Mouse (Mus musculus) olfactory bulb, adult 2 months (tissue): ENCODE results near the gene Slc8b1. TPM values are rescaled to one million over a fixed set of nuclear protein-coding genes. Genes with fewer than 3 reads are reported as not detected.

ENCODE experiments used
- H3K27ac ChIP-seq: fragments of 200-500 bp; 2 replicates; pipeline ENCODE4 v1.5.1; 2012; ENCODE audit warnings: low read depth, low read length; ENCODE audit not compliant: insufficient read depth
- H3K4me1 ChIP-seq: fragments of 200-500 bp; 2 replicates; pipeline ENCODE4 v1.6.1; 2012; ENCODE audit warnings: low read length; ENCODE audit not compliant: control insufficient read depth, insufficient read depth
- H3K4me3 ChIP-seq: fragments of 200-500 bp; 2 replicates; pipeline ENCODE4 v1.5.1; 2012; ENCODE audit warnings: mild to moderate bottlenecking, low read depth, low read length, moderate library complexity; ENCODE audit not compliant: insufficient read depth
- CTCF ChIP-seq: fragments of 200-500 bp; IDR thresholded peaks from 2 replicates; pipeline ENCODE4 v1.5.1; 2012; ENCODE audit warnings: low read depth, mild to moderate bottlenecking, low read length, moderate library complexity; ENCODE audit not compliant: insufficient read depth
- POLR2A ChIP-seq: fragments of 200-500 bp; IDR thresholded peaks from 2 replicates; pipeline ENCODE4 v1.6.1; 2012; ENCODE audit warnings: mild to moderate bottlenecking, low read depth, low read length, moderate library complexity; ENCODE audit not compliant: insufficient read depth
- WGBS: fragments of 180-500 bp; shearing (Covaris S2); methylation state at CpG from one replicate; pipeline ENCODE4 v1.1.7; 2018; 5-methylcytosine and 5-hydroxymethylcytosine counted together
- polyA plus RNA-seq: library from polyadenylated mRNA; stranded (reverse); fragments of >200 nt; gene quantifications from 2 replicates; pipeline ENCODE4 v1.2.4, GENCODE M21; 2012; ENCODE audit warnings: low replicate concordance; ENCODE audit not compliant: missing spikeins, insufficient read depth, insufficient read length

Gene Slc8b1
- polyA plus RNA-seq, 1 experiment: not detected

GRCm38 (mm10) chr5:120558762-120559161, 47.8 kb downstream of the Slc8b1 start:
- H3K27ac ChIP-seq: no peak overlapping the region
- peaks cover 35% of the 10 kb centered on the region for H3K4me1 ChIP-seq
- TF ChIP-seq POLR2A: no peak
- TF ChIP-seq CTCF: no peak
- H3K4me3 ChIP-seq: no peak overlapping the region
- WGBS: 70% methylated on average over 14 of the region's 14 CpGs

DNA sequence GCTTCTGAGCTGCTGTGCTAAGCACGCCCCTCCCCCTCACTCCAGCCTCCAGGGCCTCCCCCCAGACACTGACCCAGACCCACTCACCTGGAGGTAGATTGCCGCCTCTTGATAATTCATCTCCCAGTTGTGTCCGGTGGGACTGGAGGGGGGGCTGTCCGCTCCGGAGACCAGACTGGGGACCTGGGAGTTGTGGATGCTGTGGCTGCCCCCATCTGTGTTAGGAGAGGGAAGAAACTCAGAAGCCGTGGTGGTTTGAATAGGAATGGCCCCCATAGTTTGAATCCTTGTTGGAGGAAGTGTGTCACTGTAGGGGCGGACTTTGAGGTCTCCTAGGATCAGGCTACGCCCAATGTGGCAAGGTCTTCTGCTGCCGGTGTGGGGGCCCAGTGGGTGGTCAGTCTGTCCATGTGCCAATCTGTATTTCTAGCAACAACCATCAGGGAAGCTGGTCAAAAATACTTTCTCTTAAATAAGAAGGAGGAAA, 49.2 kb downstream of the Slc8b1 start:
- Histone ChIP-seq H3K27ac (no peak overlapping the region; the same call in 1 of the 2 replicates), H3K4me1 (peaks cover 43% of the 10 kb centered on the region), H3K4me3 (no peak overlapping the region)
- TF ChIP-seq POLR2A (no peak), CTCF (no peak)
- 73% methylated on average over 9 of the region's 9 CpGs for WGBS

DNA sequence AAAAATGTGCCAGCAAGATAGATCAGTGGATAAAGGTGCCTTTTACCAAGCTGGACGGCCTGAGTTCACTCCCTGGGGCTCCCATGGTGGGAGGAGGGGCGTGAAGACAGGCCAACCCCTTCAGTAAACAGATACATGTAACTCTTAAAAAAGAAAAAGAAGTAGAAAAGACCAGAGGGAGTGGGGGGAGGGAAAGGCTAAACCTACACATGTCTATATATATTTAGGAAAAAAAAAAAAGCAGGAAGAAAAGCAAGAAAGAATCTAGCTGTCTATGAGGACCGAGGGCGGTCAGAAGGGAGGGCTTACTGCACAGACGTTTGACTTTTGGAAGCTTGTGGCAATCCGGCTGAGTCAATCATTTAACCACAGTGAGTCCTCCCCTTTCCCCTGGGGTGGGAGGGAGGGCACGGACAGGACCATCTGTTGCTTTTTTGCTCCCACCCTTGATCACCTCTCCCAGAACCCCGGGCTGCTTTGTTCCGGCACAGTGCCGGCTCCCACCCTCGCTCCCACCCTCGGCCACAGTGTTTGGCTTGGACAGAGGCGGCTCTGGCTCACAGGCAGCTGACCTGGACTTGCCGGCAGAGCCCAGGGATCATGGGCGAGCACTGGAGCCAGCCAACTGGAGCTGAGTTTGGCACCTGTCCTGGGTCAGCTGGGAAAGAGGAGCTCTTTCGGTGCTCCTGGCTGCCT, 49.8 kb downstream of the Slc8b1 start:
- Histone ChIP-seq H3K4me3 (no peak overlapping the region), H3K4me1 (peaks cover 48% of the 10 kb centered on the region), H3K27ac (no peak overlapping the region; the same call in 1 of the 2 replicates)
- 50% methylated on average over 16 of the region's 16 CpGs for WGBS
- no peak for TF ChIP-seq POLR2A
- TF ChIP-seq CTCF: no peak

DNA sequence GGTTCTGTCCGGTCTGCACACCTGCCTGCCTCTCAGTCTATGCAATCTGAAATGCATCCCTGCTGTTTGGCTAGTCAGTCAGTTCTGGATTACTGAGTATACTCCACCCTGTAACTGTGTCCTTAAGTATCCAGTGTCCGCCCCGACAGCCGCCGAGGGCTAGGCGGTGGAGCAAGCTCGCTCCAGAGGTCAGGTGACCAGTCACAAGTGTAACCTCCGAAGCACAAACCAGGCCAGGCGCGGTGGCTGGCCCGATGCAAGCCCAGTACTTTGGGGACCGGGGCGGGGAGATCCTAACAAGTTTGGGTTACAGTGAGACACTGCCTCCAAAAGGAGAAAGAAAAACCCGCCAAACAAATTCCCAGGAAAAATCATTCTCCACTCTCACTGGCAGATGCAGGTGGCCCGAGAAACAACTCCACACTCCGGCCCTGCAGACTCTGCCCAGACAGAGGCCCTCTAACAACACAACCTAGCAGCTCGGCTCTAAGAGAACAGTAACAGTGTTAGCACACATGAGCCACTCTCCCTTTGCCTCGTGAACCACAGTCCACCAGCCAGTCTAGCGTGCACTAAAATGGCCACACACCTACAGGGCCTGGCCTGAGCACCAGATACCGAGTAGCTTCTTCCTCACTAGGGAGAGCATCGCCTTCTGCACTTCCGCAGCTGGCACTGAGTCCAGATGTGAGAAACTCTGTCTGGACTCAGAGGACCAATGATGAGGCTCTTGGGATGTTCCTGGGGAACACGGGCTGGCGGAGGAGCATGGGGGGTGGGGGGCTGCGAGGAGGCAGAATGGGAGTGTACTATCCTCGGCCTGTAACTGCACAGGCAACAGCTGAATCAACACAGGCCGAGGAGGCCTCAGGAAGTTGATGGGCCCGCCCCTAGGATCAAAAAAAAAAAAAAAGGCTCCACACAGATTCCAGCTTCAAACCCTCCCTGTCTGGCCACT, 52.3 kb downstream of the Slc8b1 start:
- WGBS: 59% methylated on average over 28 of the region's 28 CpGs
- peaks cover 65% of the 10 kb centered on the region for H3K4me1 ChIP-seq
- no peak overlapping the region for H3K4me3 ChIP-seq
- peak overlapping the region; percentile 50; the same call in 1 of the 2 replicates for H3K27ac ChIP-seq
- no peak for TF ChIP-seq POLR2A
- TF ChIP-seq CTCF: no peak

- no peak overlapping the region for H3K27ac ChIP-seq
- peaks cover 64% of the 10 kb centered on the region for H3K4me1 ChIP-seq
- no peak for TF ChIP-seq CTCF
- TF ChIP-seq POLR2A: no peak
- H3K4me3 ChIP-seq: no peak overlapping the region
- 69% methylated on average over 4 of the region's 4 CpGs for WGBS
Measured at GRCm38 (mm10) chr5:120563914-120564311, 52.9 kb downstream of the Slc8b1 start.

DNA sequence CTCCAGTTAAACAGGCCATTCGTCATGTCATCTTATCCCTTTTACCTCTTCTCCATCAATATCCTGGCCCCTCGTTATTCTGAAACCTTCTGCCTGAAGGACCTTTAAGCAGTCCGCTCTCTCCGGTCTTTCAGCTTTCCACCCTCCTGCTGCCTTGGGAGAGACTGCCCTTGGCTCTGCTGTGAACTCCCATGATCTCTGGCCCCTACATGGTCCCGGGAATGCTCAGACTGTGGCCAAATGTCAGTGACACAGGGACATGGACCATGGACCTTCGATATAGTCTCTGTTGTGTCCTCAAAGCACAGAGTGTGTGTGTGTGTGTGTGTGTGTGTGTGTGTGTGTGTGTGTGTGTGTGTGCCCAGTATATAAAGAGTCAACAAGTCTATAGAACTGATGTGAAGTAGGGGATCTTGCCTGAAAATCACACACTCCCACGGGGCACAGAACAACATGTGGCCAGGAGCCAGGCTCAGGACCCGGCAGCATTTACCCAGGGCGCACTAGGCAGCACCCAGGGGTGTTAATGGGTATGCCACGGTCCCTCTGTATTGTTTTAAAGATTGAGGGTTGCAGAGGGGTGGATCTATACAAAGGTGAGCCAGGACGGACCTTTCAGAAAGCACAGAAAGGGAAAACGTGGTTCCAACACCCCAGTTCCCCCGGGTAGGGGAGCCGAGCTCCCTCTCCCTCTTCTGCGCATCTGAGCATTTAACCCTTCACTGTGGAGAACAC, 54.4 kb downstream of the Slc8b1 start:
- TF ChIP-seq POLR2A (no peak), CTCF (no peak)
- 60% methylated on average over 15 of the region's 15 CpGs for WGBS
- Histone ChIP-seq H3K4me1 (peaks cover 68% of the 10 kb centered on the region), H3K27ac (peak overlapping the region; percentile 27), H3K4me3 (no peak overlapping the region)

GRCm38 (mm10) chr5:120566101-120566500, 55.1 kb downstream of the Slc8b1 start:
- peak overlapping the region; percentile 49 for H3K27ac ChIP-seq
- H3K4me3 ChIP-seq: no peak overlapping the region
- WGBS: 58% methylated on average over 5 of the region's 5 CpGs
- H3K4me1 ChIP-seq: peaks cover 73% of the 10 kb centered on the region
- TF ChIP-seq CTCF: no peak
- no peak for TF ChIP-seq POLR2A

DNA sequence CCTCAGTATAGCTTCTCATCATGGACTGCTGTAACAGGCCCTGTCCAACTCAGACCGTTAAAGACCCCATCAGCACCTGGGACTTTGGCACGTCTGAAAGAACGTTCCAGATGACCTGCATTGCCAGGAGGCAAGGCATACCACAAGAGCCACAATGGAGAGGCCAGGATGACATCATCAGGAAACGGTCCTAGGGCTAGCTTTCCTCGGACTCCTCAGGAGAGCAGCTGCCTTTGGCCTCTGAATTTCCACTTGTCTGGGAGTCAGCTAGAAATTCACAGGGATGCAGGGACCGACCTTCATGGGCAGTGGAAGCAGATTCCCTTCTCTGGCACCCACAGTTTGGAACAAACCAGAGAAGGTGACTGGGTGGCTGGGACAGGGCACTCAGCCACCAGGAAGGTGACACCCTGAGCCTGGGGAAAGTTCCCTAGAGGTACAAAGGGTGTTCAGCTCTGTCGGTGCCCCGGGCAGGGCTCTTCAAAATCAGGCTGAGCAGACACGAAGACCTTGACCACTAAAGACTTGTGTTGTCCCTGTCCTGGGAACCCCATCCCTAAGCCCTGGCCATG, 55.8 kb downstream of the Slc8b1 start:
- 64% methylated on average over 9 of the region's 9 CpGs for WGBS
- TF ChIP-seq POLR2A (no peak), CTCF (no peak)
- peak overlapping the region; percentile 49 for H3K27ac ChIP-seq
- no peak overlapping the region for H3K4me3 ChIP-seq
- H3K4me1 ChIP-seq: peaks cover 77% of the 10 kb centered on the region
